Mouse (Mus musculus) liver, embryonic 14.5 days (tissue): Measurements from ENCODE around the gene Ctu1.
"Not testable (repeated sequence)": the region's sequence is repeated elsewhere in the genome, so short reads cannot be mapped to it uniquely, and the experiment has no call there.

Source experiments
- CTCF ChIP-seq: IDR thresholded peaks from 2 replicates; pipeline ENCODE4 v1.5.1; 2016; ENCODE audit warnings: antibody characterized with exemption, low read depth, control low read depth
- EP300 ChIP-seq: IDR thresholded peaks from 2 replicates; pipeline ENCODE4 v1.6.1; 2016; ENCODE audit warnings: antibody characterized with exemption, low read depth

DNA sequence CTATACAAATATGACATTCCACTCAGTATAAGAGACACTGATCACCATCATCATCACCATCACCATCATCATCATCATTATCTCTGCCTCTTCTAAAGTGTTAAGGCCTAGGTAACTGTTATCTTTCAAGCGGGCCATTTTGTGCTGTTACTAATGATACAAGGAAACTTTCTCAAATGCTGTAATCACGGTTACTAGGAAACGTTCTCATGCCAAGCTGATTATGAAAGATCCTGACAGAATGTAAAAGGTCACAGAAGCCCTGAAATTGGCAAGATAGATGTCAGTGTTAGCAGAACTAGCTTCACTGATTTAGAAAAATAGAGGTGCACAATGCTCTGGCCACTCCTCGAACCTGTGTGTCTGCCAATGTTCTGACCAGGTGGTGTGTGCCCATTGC is 4.6 kb upstream of the Ctu1 start:
- TF ChIP-seq EP300, CTCF: not testable (repeated sequence)
